Mouse (Mus musculus) bone marrow, adult 2 months (tissue): Measurements from ENCODE around the gene Pld6.

Experiments
- CTCF ChIP-seq: fragments of 200-500 bp; IDR thresholded peaks from 2 replicates; pipeline ENCODE4 v1.5.1; 2011; ENCODE audit warnings: low read length, control low read depth; ENCODE audit not compliant: control insufficient read depth, insufficient read depth
- POLR2A ChIP-seq: fragments of 200-500 bp; IDR thresholded peaks from 2 replicates; pipeline ENCODE4 v1.6.1; 2011; ENCODE audit warnings: low read depth, mild to moderate bottlenecking, control low read depth, low read length, borderline replicate concordance; ENCODE audit not compliant: control insufficient read depth

GRCm38 (mm10) chr11:59774522-59774921 is 12.9 kb downstream of the Pld6 start:
- TF ChIP-seq CTCF (no peak), POLR2A (no peak)
